Mouse (Mus musculus) heart, adult 2 months (tissue): ENCODE data around the gene Gnb4.

Source experiments
- CTCF ChIP-seq: fragments of 200-600 bp; IDR thresholded peaks from 2 replicates; pipeline ENCODE4 v1.8.1; 2022; ENCODE audit warnings: antibody characterized with exemption, mild to moderate bottlenecking, moderate library complexity
- EP300 ChIP-seq: fragments of 200-500 bp; IDR thresholded peaks from 2 replicates; pipeline ENCODE4 v1.6.1; 2011; ENCODE audit warnings: low read depth, low read length, control low read depth; ENCODE audit not compliant: insufficient read depth
- POLR2A ChIP-seq: fragments of 200-500 bp; IDR thresholded peaks from 2 replicates; pipeline ENCODE4 v1.6.1; 2011; ENCODE audit warnings: mild to moderate bottlenecking, low read depth, low read length, control low read depth; ENCODE audit not compliant: insufficient read depth

DNA sequence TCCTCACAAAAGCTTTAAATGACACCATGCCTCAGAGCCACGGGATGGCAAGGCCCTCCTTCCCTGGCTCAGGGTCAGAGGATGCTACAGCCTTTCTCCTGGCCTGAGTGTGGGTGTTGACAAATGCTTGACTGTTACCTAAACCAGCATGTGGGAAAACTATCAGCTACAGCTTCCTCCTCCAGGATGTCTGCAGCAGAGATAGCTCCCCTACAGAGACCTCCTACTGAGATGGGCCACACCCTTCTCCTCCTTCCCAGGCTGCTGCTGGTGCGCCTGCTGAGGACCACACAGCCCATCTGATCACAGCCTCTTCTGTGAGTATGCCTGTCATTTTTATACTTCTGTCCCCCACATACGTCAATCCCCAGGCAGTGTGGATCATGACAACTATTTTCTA lies 17.1 kb downstream of the Gnb4 start:
- TF ChIP-seq CTCF (no peak), EP300 (0 out of 2 replicates have a peak, but pooled peaks have one; percentile 24), POLR2A (no peak)
